In the genomic region with DNA sequence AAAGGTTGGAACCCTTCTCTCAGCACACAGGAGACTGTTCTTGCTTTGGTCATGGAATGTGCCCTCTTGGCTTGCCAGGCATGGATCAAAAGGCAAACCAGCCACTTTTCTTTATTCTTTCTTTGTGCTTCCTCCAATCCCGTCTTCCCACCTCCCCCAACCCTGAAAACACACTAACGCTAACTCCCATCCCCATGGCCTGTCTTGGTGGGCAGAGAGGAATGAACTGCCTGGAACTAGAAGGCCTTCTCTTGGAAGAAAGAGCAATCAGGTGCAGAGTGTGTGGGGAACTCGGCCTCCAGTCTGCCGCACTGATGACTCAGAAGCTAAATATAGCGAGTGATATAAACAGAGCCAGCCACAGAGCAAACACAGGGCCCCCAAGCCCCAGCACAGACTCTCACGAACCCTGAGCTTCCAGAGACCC, we compare ENCODE assay signal across 8 mouse cellular contexts. TPM values are rescaled to one million over a fixed set of nuclear protein-coding genes. Genes with fewer than 3 reads are reported as not detected.
DNase-seq lines count a peak whose midpoint lies in the region; ATAC-seq and TF ChIP-seq lines count a peak whose summit lies in the region.

No protein-coding gene starts in this region.

- H3K4me3 ChIP-seq in brown adipose tissue, adult 24 weeks (ENCODE audit: insufficient read depth, low read depth, low read length), result no peak overlapping the region
- H3K4me3 ChIP-seq in heart, embryonic 11.5 days (ENCODE audit: low read depth, low read length), result no peak overlapping the region
- no peak overlapping the region for H3K4me3 ChIP-seq in kidney, postnatal 0 days (replicated peaks; ENCODE audit: low read depth, low read length)
- H3K4me3 ChIP-seq in macrophage (ENCODE audit: inconsistent target), result no peak overlapping the region

- H3K36me3 ChIP-seq in heart, embryonic 11.5 days (ENCODE audit: control insufficient read depth, insufficient read depth, low read length), result no peaks in the 10 kb centered on the region
- no peaks in the 10 kb centered on the region for H3K36me3 ChIP-seq in kidney, postnatal 0 days (ENCODE audit: insufficient read depth, low read length)
- no peaks in the 10 kb centered on the region for H3K36me3 ChIP-seq in macrophage (ENCODE audit: inconsistent target)

- ATAC-seq in heart, embryonic 11.5 days (replicated peaks; ENCODE audit: insufficient number of reproducible peaks, low FRiP score, low TSS enrichment), result peak; percentile 66
- ATAC-seq in kidney, postnatal 0 days (replicated peaks; ENCODE audit: low FRiP score, low read depth), result no peak; the same call in 1 of the 2 replicates

- intact Hi-C loops in gastrocnemius, postnatal 14 days (cut with DNase I; ENCODE audit: low total_unique reads), result no loop called here

- H3K4me1 ChIP-seq in brown adipose tissue, adult 24 weeks (ENCODE audit: control insufficient read depth, insufficient read depth, insufficient read length, low read length), result peaks cover 37% of the 10 kb centered on the region
- peaks cover 78% of the 10 kb centered on the region for H3K4me1 ChIP-seq in heart, embryonic 11.5 days (ENCODE audit: control insufficient read depth, insufficient read depth, low read length)
- H3K4me1 ChIP-seq in kidney, postnatal 0 days (replicated peaks; ENCODE audit: insufficient read depth, low read length), result peaks cover 55% of the 10 kb centered on the region

- peak overlapping the region; percentile 4; the same call in 1 of the 2 replicates for H3K9ac ChIP-seq in heart, embryonic 11.5 days (ENCODE audit: low read depth, low read length)
- H3K9ac ChIP-seq in kidney, postnatal 0 days (ENCODE audit: low read depth, low read length), result 0 out of 2 replicates have a peak overlapping the region, but pooled peaks have one; percentile 3

- H3K4me2 ChIP-seq in heart, embryonic 11.5 days, result peak overlapping the region; percentile 9
- H3K4me2 ChIP-seq in kidney, postnatal 0 days (ENCODE audit: low read length), result no peak overlapping the region

- H3K79me2 ChIP-seq in macrophage (ENCODE audit: inconsistent target), result no peaks in the 10 kb centered on the region

- no peak for TF ChIP-seq CTCF in kidney, postnatal 0 days (IDR thresholded peaks at IDR 0.05; ENCODE audit: low read depth)

- peak overlapping the region; percentile 82 for H3K27ac ChIP-seq in brown adipose tissue, adult 24 weeks (replicated peaks; ENCODE audit: low read depth, low read length)
- peak overlapping the region; percentile 99 for H3K27ac ChIP-seq in heart, embryonic 11.5 days (ENCODE audit: low read depth, low read length)
- peak overlapping the region; percentile 89 for H3K27ac ChIP-seq in kidney, postnatal 0 days
- peak overlapping the region; percentile 87 for H3K27ac ChIP-seq in macrophage

- DNase-seq in gastrocnemius, adult 18-20 months (ENCODE audit: low spot score), result peak; percentile 80
- DNase-seq in gastrocnemius, postnatal 14 days, result no peak
- peak; percentile 69 for DNase-seq in kidney, postnatal 0 days (ENCODE audit: low spot score)
- DNase-seq in yolk sac, embryonic 10.5 days (ENCODE audit: low spot score), result peak; percentile 88
- no peak for DNase-seq in spleen, postnatal 10 days (ENCODE audit: low spot score in 2 of 2)

- H3K27me3 ChIP-seq in heart, embryonic 11.5 days (ENCODE audit: control insufficient read depth, insufficient read depth, low read length), result no peaks in the 10 kb centered on the region
- H3K27me3 ChIP-seq in kidney, postnatal 0 days (ENCODE audit: insufficient read depth, low read length), result no peaks in the 10 kb centered on the region

- H3K9me3 ChIP-seq in heart, embryonic 11.5 days (replicated peaks; ENCODE audit: control insufficient read depth, low read length), result no peaks in the 10 kb centered on the region
- no peaks in the 10 kb centered on the region for H3K9me3 ChIP-seq in kidney, postnatal 0 days (replicated peaks; ENCODE audit: low read length)

- 10% methylated on average over 6 of the region's 6 CpGs for WGBS in heart, embryonic 11.5 days (ENCODE audit: insufficient replicate concordance)
- 14% methylated on average over 6 of the region's 6 CpGs for WGBS in kidney, postnatal 0 days
- 7% methylated on average over 6 of the region's 6 CpGs for WGBS in macrophage (ENCODE audit: missing documents)

RNA-seq across cellular contexts. Expression of gene Bmf, which starts 8.8 kb away (rescaled TPM):
- total RNA-seq in gastrocnemius, adult 18-20 months (2021), result 1 to 10 TPM; 2.1 to 2.2 TPM
- total RNA-seq in gastrocnemius, postnatal 14 days (2021), result 10 to 100 TPM; 12.8 to 16.4 TPM
- 2.5 and 3.0 TPM in 2 replicates for polyA plus RNA-seq in brown adipose tissue, adult 24 weeks (2012; ENCODE audit: insufficient read depth, insufficient read length, missing spikeins)
- polyA plus RNA-seq in heart, embryonic 11.5 days (2014; fragmentation: Nextera tagmentation; extraction: Ambion mirVana), result 2.6 and 3.7 TPM in 2 replicates
- 4.2 and 5.3 TPM in 2 replicates for polyA plus RNA-seq in kidney, postnatal 0 days (2015; fragmentation: Nextera tagmentation; extraction: Ambion mirVana)
- total RNA-seq in macrophage (2018; cell fraction: chromatin; rRNA removed), result 10 to 100 TPM in 1 of 26 experiments, 1 to 10 TPM in 20, under 1 TPM in 4, not detected in 1; 0.18 to 13.9 (median 3.2) TPM
- total RNA-seq in macrophage (2018; cell fraction: cytosol; rRNA removed), result 10 to 100 TPM in 1 of 26 experiments, 1 to 10 TPM in 20, under 1 TPM in 5; 0.34 to 12.3 (median 3.0) TPM
- total RNA-seq in macrophage (2018; cell fraction: nucleus; rRNA removed), result 10 to 100 TPM in 4 of 26 experiments, 1 to 10 TPM in 18, under 1 TPM in 4; 0.14 to 15.9 (median 3.4) TPM
- polyA plus RNA-seq in macrophage (2018), result 1.3 to 13.0 TPM (median 5.3 TPM) in 3 replicates

RNA-seq across cellular contexts. Expression of gene Bub1b, which starts 57.3 kb away (rescaled TPM):
- total RNA-seq in gastrocnemius, adult 18-20 months (2021), result under 1 TPM; 0.21 to 0.71 TPM
- total RNA-seq in gastrocnemius, postnatal 14 days (2021), result 1 to 10 TPM; 5.7 to 5.8 TPM
- polyA plus RNA-seq in brown adipose tissue, adult 24 weeks (2012; ENCODE audit: insufficient read depth, insufficient read length, missing spikeins), result 0.52 and 1.2 TPM in 2 replicates
- 67.3 and 83.3 TPM in 2 replicates for polyA plus RNA-seq in heart, embryonic 11.5 days (2014; fragmentation: Nextera tagmentation; extraction: Ambion mirVana)
- polyA plus RNA-seq in kidney, postnatal 0 days (2015; fragmentation: Nextera tagmentation; extraction: Ambion mirVana), result 28.7 and 34.2 TPM in 2 replicates
- 10 to 100 TPM in 3 of 26 experiments, 1 to 10 TPM in 22, under 1 TPM in 1; 0.62 to 37.3 (median 5.9) TPM for total RNA-seq in macrophage (2018; cell fraction: chromatin; rRNA removed)
- total RNA-seq in macrophage (2018; cell fraction: cytosol; rRNA removed), result 1 to 10 TPM; 1.5 to 6.9 (median 2.7) TPM
- 10 to 100 TPM in 1 of 26 experiments, 1 to 10 TPM in 25; 1.3 to 15.2 (median 4.0) TPM for total RNA-seq in macrophage (2018; cell fraction: nucleus; rRNA removed)
- 2.2 to 9.4 TPM (median 7.8 TPM) in 3 replicates for polyA plus RNA-seq in macrophage (2018)

Comparison
In these comparisons a context has a peak if more than half of its experiments do, and no peak if none do; other contexts are left out.
1. DNase-seq: peak in gastrocnemius, adult 18-20 months (single experiment), kidney, postnatal 0 days (single experiment) and yolk sac, embryonic 10.5 days (single experiment); none in gastrocnemius, postnatal 14 days (single experiment) and spleen, postnatal 10 days (0 of 2).
2. Peak in every context shown above with its lines, with median percentiles within 50 percentile points of each other: H3K27ac ChIP-seq.